Mouse (Mus musculus): ENCODE data around the gene Natd1. TPM values are rescaled to one million over a fixed set of nuclear protein-coding genes. Genes with fewer than 3 reads are reported as not detected.
"Not testable (repeated sequence)": the region's sequence is repeated elsewhere in the genome, so short reads cannot be mapped to it uniquely, and the experiment has no call there.

Natd1 gene
- polyA plus RNA-seq, 1 experiment from 2014 or later: 15.4 TPM

DNA sequence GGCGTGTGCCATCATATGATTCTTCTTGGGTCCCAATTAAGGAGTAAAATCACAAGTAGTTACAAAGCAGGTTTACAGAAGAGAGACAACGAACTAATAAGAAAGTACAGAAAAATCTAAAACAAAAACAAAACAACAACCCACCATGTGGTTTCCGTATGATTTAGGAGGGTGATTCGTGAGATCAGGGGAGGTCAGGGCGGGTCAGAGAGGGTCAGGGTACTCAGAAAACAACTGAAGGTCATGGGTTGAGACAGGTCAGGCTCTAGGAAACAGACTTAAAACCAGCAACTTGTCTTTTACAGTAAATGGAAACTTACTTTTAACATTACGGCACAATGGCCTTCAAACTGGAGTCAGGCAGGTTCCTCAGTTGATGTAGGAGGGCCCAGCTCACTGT, 24.3 kb downstream of the Natd1 start:
- no peak overlapping the region for H3K27ac ChIP-seq (ENCODE audit: low read depth)
- no peaks in the 10 kb centered on the region for H3K36me3 ChIP-seq (ENCODE audit: control insufficient read depth, insufficient read depth, low read length)
- DNase-seq (ENCODE audit: low spot score): no peak
- no peak overlapping the region for H3K9ac ChIP-seq (ENCODE audit: low read length)
- H3K27me3 ChIP-seq (replicated peaks; ENCODE audit: control insufficient read depth, insufficient read depth, low read length): no peaks in the 10 kb centered on the region
- H3K9me3 ChIP-seq (ENCODE audit: control insufficient read depth, low read length): no peaks in the 10 kb centered on the region
- 60% methylated on average over 6 of the region's 6 CpGs for WGBS
- no peak overlapping the region for H3K4me2 ChIP-seq (ENCODE audit: low read length)
- H3K4me3 ChIP-seq (ENCODE audit: low read depth, low read length): no peak overlapping the region
- no peak for ATAC-seq (replicated peaks; ENCODE audit: low FRiP score, low TSS enrichment, low read depth)
- H3K4me1 ChIP-seq (replicated peaks; ENCODE audit: control insufficient read depth, insufficient read depth, low read length): no peaks in the 10 kb centered on the region

DNA sequence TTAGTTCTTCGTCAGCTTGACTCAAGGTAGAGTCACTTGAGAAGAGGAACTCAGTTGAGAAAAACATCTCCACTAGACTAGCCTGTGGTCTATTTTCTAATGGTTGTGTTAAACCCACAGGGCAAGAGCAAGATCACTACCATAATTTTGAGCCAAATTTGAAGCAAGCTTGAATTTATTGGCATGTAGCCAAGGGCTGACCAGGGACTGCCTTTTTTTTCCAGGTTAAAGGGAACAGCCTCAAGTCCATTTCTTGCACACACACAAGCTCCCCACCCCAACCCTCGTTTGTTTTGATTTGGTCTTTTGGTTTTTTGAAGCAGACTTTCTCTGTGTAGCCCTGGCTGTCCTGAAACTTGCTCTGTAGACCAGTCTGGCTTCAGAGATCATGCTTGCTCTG, 24.7 kb downstream of the Natd1 start:
- Histone ChIP-seq H3K9ac (ENCODE audit: low read length) (no peak overlapping the region), H3K4me3 (ENCODE audit: low read depth, low read length) (no peak overlapping the region), H3K27ac (ENCODE audit: low read depth) (no peak overlapping the region), H3K27me3 (replicated peaks; ENCODE audit: control insufficient read depth, insufficient read depth, low read length) (no peaks in the 10 kb centered on the region), H3K9me3 (ENCODE audit: control insufficient read depth, low read length) (no peaks in the 10 kb centered on the region), H3K4me2 (ENCODE audit: low read length) (no peak overlapping the region), H3K36me3 (ENCODE audit: control insufficient read depth, insufficient read depth, low read length) (no peaks in the 10 kb centered on the region), H3K4me1 (replicated peaks; ENCODE audit: control insufficient read depth, insufficient read depth, low read length) (no peaks in the 10 kb centered on the region)
- WGBS: 59% methylated on average over 2 of the region's 2 CpGs
- DNase-seq (ENCODE audit: low spot score) (no peak), ATAC-seq (replicated peaks; ENCODE audit: low FRiP score, low TSS enrichment, low read depth) (no peak)

- H3K4me3 ChIP-seq (ENCODE audit: low read depth, low read length); ATAC-seq (replicated peaks; ENCODE audit: low FRiP score, low TSS enrichment, low read depth); H3K36me3 ChIP-seq (ENCODE audit: control insufficient read depth, insufficient read depth, low read length); H3K27ac ChIP-seq (ENCODE audit: low read depth); H3K4me1 ChIP-seq (replicated peaks; ENCODE audit: control insufficient read depth, insufficient read depth, low read length); H3K4me2 ChIP-seq (ENCODE audit: low read length); DNase-seq (ENCODE audit: low spot score); H3K27me3 ChIP-seq (replicated peaks; ENCODE audit: control insufficient read depth, insufficient read depth, low read length); H3K9me3 ChIP-seq (ENCODE audit: control insufficient read depth, low read length); H3K9ac ChIP-seq (ENCODE audit: low read length): not testable (repeated sequence)
- WGBS: 95% methylated on average over 2 of the region's 3 CpGs
Measured at GRCm38 (mm10) chr11:60886986-60887385, 27.6 kb downstream of the Natd1 start.

DNA sequence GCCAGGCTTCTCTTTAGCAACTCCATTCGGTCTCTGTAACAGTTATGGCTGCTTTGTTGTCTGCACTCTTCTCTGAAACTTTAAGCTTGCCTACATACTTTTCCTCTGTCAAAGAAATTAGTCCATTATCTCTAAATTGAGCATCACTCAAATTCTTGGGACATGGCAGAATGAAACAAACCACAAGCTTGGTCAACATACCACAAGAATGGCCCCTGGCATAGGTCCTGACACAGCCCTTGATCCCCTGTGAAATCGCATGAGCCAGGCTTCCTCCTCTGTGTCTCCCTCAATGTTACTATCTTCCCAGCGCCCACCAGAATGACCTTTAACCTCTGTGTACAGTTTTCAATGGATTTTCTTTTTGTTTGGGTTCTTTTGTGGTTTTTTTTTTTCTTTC, 32.2 kb downstream of the Natd1 start:
- Histone ChIP-seq H3K36me3 (ENCODE audit: control insufficient read depth, insufficient read depth, low read length) (no peaks in the 10 kb centered on the region), H3K27me3 (replicated peaks; ENCODE audit: control insufficient read depth, insufficient read depth, low read length) (no peaks in the 10 kb centered on the region), H3K4me2 (ENCODE audit: low read length) (no peak overlapping the region), H3K4me3 (ENCODE audit: low read depth, low read length) (no peak overlapping the region), H3K4me1 (replicated peaks; ENCODE audit: control insufficient read depth, insufficient read depth, low read length) (peaks cover 3% of the 10 kb centered on the region; the same call in 1 of the 2 replicates), H3K27ac (ENCODE audit: low read depth) (no peak overlapping the region), H3K9ac (ENCODE audit: low read length) (no peak overlapping the region), H3K9me3 (ENCODE audit: control insufficient read depth, low read length) (no peaks in the 10 kb centered on the region)
- DNase-seq (ENCODE audit: low spot score): no peak
- WGBS: 71% methylated on average over 3 of the region's 3 CpGs
- ATAC-seq (replicated peaks; ENCODE audit: low FRiP score, low TSS enrichment, low read depth): no peak

- H3K4me3 ChIP-seq (ENCODE audit: low read depth, low read length): no peak overlapping the region
- H3K4me2 ChIP-seq (ENCODE audit: low read length): no peak overlapping the region
- H3K9me3 ChIP-seq (ENCODE audit: control insufficient read depth, low read length): no peaks in the 10 kb centered on the region
- 95% methylated on average over 4 of the region's 4 CpGs for WGBS
- DNase-seq (ENCODE audit: low spot score): no peak
- no peak for ATAC-seq (replicated peaks; ENCODE audit: low FRiP score, low TSS enrichment, low read depth)
- no peaks in the 10 kb centered on the region for H3K27me3 ChIP-seq (replicated peaks; ENCODE audit: control insufficient read depth, insufficient read depth, low read length)
- peaks cover 17% of the 10 kb centered on the region for H3K4me1 ChIP-seq (replicated peaks; ENCODE audit: control insufficient read depth, insufficient read depth, low read length)
- H3K27ac ChIP-seq (ENCODE audit: low read depth): no peak overlapping the region
- no peaks in the 10 kb centered on the region for H3K36me3 ChIP-seq (ENCODE audit: control insufficient read depth, insufficient read depth, low read length)
- H3K9ac ChIP-seq (ENCODE audit: low read length): no peak overlapping the region
Measured at GRCm38 (mm10) chr11:60880559-60880958, 34.0 kb downstream of the Natd1 start.

DNA sequence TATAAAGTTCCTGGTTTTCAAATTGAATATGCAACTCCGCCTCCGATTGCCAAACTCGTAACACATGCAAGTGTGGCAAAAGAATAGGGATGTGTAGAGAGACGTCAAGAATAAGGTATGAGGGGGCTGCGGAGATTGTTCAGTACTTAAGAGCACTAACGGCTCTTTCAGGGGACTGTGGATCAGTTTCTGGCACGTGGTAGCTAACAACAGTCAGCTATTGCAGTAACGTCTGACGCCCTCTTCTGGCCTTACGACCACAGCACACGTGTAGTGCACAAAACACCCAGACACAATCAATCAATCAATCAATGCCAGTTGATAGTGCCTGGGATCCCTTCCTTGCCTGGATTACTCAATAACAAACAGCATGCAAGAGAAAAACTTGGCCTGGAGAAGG, 35.1 kb downstream of the Natd1 start:
- peak overlapping the region; percentile 88 for H3K9ac ChIP-seq (ENCODE audit: low read length)
- peaks cover 28% of the 10 kb centered on the region for H3K4me1 ChIP-seq (replicated peaks; ENCODE audit: control insufficient read depth, insufficient read depth, low read length)
- H3K36me3 ChIP-seq (ENCODE audit: control insufficient read depth, insufficient read depth, low read length): peaks cover 3% of the 10 kb centered on the region; the same call in 1 of the 2 replicates
- WGBS: under 1% methylated on average over 11 of the region's 11 CpGs
- peak overlapping the region; percentile 96 for H3K27ac ChIP-seq (ENCODE audit: low read depth)
- H3K9me3 ChIP-seq (ENCODE audit: control insufficient read depth, low read length): no peaks in the 10 kb centered on the region
- DNase-seq (ENCODE audit: low spot score) (no peak), ATAC-seq (replicated peaks; ENCODE audit: low FRiP score, low TSS enrichment, low read depth) (peak; percentile 17; the same call in 1 of the 2 replicates)
- H3K4me2 ChIP-seq (ENCODE audit: low read length): peak overlapping the region; percentile 76
- H3K27me3 ChIP-seq (replicated peaks; ENCODE audit: control insufficient read depth, insufficient read depth, low read length): no peaks in the 10 kb centered on the region
- H3K4me3 ChIP-seq (ENCODE audit: low read depth, low read length): peak overlapping the region; percentile 79

DNA sequence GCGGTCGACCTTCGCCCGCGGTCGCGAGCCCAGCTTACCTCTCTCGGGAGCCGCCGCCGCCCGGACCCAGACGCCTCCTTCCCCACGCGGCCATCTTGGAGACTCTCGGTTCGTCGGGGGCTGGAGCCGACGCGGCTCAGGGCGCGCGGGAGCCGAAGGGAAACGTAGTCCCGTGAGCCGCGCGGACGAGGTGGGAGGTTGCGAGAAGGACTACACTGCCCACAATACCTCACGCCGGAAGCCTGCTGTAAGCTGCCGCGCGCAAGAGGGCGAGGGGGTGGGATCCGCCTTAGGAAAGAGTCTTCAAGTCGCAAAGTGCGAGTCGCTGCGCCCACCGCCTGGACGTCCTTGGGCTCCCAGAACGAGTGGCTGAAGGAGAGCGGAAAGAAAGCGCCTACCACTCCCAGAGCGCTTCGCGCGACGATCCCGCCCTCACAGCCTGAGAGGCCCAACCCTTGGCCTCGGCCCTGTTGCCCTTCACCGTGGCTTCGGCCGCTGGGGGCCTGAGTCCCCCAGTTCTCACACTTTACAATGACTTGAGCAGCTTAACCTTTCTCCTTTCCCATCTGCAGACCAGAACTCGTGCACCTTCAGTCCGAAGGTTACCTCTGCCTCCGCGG, 35.8 kb downstream of the Natd1 start, which contains the start of gene Tmem11:
Tmem11 (minus strand) TSS at position 598 of the 620 bp plus-strand sequence.
- peak; percentile 97 for ATAC-seq (replicated peaks; ENCODE audit: low FRiP score, low TSS enrichment, low read depth)
- WGBS: under 1% methylated on average over 62 of the region's 62 CpGs
- H3K4me1 ChIP-seq (replicated peaks; ENCODE audit: control insufficient read depth, insufficient read depth, low read length): peaks cover 33% of the 10 kb centered on the region
- H3K9me3 ChIP-seq (ENCODE audit: control insufficient read depth, low read length): no peaks in the 10 kb centered on the region
- H3K4me2 ChIP-seq (ENCODE audit: low read length): peak within 1 kb of the TSS; percentile 81
- H3K27ac ChIP-seq (ENCODE audit: low read depth): peak within 1 kb of the TSS; percentile 96
- H3K9ac ChIP-seq (ENCODE audit: low read length): peak within 1 kb of the TSS; percentile 88
- peak; percentile 92 for DNase-seq (ENCODE audit: low spot score)
- H3K27me3 ChIP-seq (replicated peaks; ENCODE audit: control insufficient read depth, insufficient read depth, low read length): no peaks in the 10 kb centered on the region
- peak within 1 kb of the TSS; percentile 79 for H3K4me3 ChIP-seq (ENCODE audit: low read depth, low read length)
- peaks cover 3% of the 10 kb centered on the region; the same call in 1 of the 2 replicates for H3K36me3 ChIP-seq (ENCODE audit: control insufficient read depth, insufficient read depth, low read length)

GRCm38 (mm10) chr11:60878056-60878612, 36.4 kb downstream of the Natd1 start:
- H3K27ac ChIP-seq (ENCODE audit: low read depth): peak overlapping the region; percentile 96
- H3K27me3 ChIP-seq (replicated peaks; ENCODE audit: control insufficient read depth, insufficient read depth, low read length): no peaks in the 10 kb centered on the region
- H3K4me2 ChIP-seq (ENCODE audit: low read length): peak overlapping the region; percentile 81
- peak overlapping the region; percentile 88 for H3K9ac ChIP-seq (ENCODE audit: low read length)
- DNase-seq (ENCODE audit: low spot score) (no peak), ATAC-seq (replicated peaks; ENCODE audit: low FRiP score, low TSS enrichment, low read depth) (peak; percentile 70)
- WGBS: under 1% methylated on average over 43 of the region's 52 CpGs
- peak overlapping the region; percentile 79 for H3K4me3 ChIP-seq (ENCODE audit: low read depth, low read length)
- H3K4me1 ChIP-seq (replicated peaks; ENCODE audit: control insufficient read depth, insufficient read depth, low read length): peaks cover 34% of the 10 kb centered on the region
- peaks cover 3% of the 10 kb centered on the region; the same call in 1 of the 2 replicates for H3K36me3 ChIP-seq (ENCODE audit: control insufficient read depth, insufficient read depth, low read length)
- no peaks in the 10 kb centered on the region for H3K9me3 ChIP-seq (ENCODE audit: control insufficient read depth, low read length)

- H3K9ac ChIP-seq (ENCODE audit: low read length): no peak overlapping the region
- WGBS: 71% methylated on average over 6 of the region's 6 CpGs
- no peaks in the 10 kb centered on the region for H3K9me3 ChIP-seq (ENCODE audit: control insufficient read depth, low read length)
- no peak overlapping the region for H3K4me3 ChIP-seq (ENCODE audit: low read depth, low read length)
- H3K27ac ChIP-seq (ENCODE audit: low read depth): no peak overlapping the region
- H3K4me2 ChIP-seq (ENCODE audit: low read length): no peak overlapping the region
- no peaks in the 10 kb centered on the region for H3K27me3 ChIP-seq (replicated peaks; ENCODE audit: control insufficient read depth, insufficient read depth, low read length)
- no peak for ATAC-seq (replicated peaks; ENCODE audit: low FRiP score, low TSS enrichment, low read depth)
- no peak for DNase-seq (ENCODE audit: low spot score)
- H3K36me3 ChIP-seq (ENCODE audit: control insufficient read depth, insufficient read depth, low read length): peaks cover 6% of the 10 kb centered on the region
- peaks cover 44% of the 10 kb centered on the region for H3K4me1 ChIP-seq (replicated peaks; ENCODE audit: control insufficient read depth, insufficient read depth, low read length)
Measured at GRCm38 (mm10) chr11:60873101-60873500, 41.4 kb downstream of the Natd1 start.
